Mouse (Mus musculus) gastrocnemius, postnatal 14 days (tissue): ENCODE data around the gene Sumo1. TPM values are rescaled to one million over a fixed set of nuclear protein-coding genes. Genes with fewer than 3 reads are reported as not detected.
"Not testable (repeated sequence)": the region's sequence is repeated elsewhere in the genome, so short reads cannot be mapped to it uniquely, and the experiment has no call there.

Experiments used
- DNase-seq: peaks from one replicate; pipeline ENCODE4 v3.0.0; 2021; ENCODE audit warnings: mixed read lengths
- intact Hi-C: fragments of 180-260 bp; cut with DNase I; formaldehyde crosslinking; loops from one replicate; pipeline ENCODE4 v1.15.1; 2025; ENCODE audit warnings: low total_unique reads
- total RNA-seq, 2 experiments: library from RNA; stranded (reverse); gene quantifications; 2 replicates each; pipeline ENCODE4 v1.2.3; 2021

Gene Sumo1
- total RNA-seq, 2 experiments from 2014 or later: 54.3 to 61.5 TPM

GRCm38 (mm10) chr1:59646502-59646901 is 24.1 kb downstream of the Sumo1 start:
- DNase-seq, intact Hi-C loops: not testable (repeated sequence)

- intact Hi-C loops: no loop called here
- DNase-seq: no peak
Measured at GRCm38 (mm10) chr1:59642488-59642887, 28.1 kb downstream of the Sumo1 start.

DNA sequence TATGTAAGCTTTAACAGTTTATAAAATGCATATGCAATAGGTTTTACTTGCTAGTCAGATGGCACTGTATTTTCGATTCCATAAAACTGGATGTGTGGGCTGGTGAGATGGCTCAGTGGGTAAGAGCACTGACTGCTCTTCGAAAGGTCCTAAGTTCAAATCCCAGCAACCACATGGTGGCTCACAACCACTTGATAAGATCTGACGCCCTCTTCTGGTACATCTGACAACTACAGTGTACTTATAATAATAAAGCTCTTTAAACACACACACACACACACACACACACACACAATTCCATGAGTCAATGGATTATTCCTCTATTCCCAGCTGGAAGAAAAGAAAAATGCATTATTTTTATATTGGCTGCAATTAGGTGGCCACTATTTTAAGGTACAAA is 32.3 kb downstream of the Sumo1 start:
- intact Hi-C loops: no loop called here

DNA sequence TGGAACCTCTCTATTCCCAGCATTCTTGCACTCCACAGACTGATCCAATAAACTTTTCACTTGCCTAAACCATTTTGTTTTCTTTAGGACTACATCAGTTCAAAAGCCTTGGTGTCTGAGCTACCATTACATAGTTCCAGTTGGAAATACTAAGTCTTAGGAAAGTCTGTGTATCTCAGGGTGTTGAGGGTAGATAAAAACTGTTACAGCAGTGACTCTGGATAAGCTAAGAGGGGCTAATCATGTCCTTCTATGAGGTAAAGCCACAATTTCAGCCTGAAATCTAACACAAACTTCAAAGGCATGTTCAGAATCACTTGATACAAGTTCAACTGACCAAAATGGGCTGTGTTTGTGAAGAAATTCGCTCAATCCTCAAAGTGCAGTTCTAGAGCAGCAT is 34.3 kb downstream of the Sumo1 start:
- no peak for DNase-seq
- intact Hi-C loops: no loop called here

More for the DNA sequence above, 32.3 kb downstream of the Sumo1 start:
- no peak for DNase-seq

DNA sequence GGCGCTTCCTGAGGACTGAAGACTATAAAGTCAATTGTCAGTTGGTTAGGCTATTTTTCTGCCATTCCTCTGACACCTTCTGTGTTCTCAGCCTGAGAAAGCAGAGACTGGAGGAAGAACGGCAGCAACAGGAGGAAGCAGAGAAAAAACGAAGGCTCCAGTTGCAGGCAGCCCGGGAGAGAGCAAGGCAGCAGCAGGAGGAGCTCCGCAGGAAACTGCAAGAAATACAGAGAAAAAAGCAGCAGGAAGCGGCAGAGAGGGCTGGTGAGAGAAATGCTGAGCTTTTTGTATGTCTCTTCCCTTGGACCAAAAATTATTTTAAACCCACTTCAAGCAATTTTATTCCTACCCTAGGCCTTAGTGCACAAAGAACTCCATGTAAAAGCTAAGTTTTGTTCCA is 37.6 kb downstream of the Sumo1 start:
- intact Hi-C loops: no loop called here

GRCm38 (mm10) chr1:59631986-59632659 is 38.5 kb downstream of the Sumo1 start:
- intact Hi-C loops: no loop called here
- DNase-seq: no peak

More for the DNA sequence above, 37.6 kb downstream of the Sumo1 start:
- no peak for DNase-seq

DNA sequence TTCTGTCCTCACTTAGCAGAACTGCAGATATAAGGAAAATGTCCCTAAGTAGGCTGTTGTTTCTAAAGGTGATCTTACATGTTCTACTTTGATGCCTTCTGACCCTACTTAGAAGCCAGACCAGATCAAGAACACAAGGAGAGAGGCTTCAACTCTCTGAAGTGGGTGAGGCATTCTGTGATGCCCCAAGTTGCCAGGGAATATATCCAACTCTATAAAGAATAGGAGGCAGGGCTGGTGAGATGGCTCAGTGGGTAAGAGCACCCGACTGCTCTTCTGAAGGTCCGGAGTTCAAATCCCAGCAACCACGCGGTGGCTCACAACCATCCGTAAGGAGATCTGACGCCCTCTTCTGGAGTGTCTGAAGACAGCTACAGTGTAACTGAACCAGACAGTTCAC is 40.3 kb downstream of the Sumo1 start:
- DNase-seq, intact Hi-C loops: not testable (repeated sequence)

- intact Hi-C loops: no loop called here
- no peak for DNase-seq
Measured at GRCm38 (mm10) chr1:59629194-59629593, 41.4 kb downstream of the Sumo1 start.

DNA sequence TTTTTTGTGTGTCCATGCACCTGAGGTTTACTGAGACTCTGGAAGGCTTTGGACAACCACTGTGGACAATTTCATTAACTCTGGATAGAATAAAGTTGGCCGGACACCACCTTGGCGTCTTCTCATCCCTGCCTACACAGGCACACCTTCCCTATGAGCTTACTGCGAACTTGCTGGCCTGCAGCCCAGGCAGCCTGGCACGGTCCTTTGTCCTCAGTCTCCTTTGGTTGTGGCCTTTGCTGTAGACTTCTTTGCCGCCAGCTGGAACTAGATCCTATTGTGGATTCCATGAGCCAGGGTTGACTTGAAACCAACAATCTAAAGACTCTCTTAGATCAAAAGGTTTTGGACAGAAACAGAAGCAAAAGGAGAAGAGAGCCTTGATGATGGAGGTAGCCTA is 45.2 kb downstream of the Sumo1 start:
- no peak for DNase-seq
- intact Hi-C loops: no loop called here

DNA sequence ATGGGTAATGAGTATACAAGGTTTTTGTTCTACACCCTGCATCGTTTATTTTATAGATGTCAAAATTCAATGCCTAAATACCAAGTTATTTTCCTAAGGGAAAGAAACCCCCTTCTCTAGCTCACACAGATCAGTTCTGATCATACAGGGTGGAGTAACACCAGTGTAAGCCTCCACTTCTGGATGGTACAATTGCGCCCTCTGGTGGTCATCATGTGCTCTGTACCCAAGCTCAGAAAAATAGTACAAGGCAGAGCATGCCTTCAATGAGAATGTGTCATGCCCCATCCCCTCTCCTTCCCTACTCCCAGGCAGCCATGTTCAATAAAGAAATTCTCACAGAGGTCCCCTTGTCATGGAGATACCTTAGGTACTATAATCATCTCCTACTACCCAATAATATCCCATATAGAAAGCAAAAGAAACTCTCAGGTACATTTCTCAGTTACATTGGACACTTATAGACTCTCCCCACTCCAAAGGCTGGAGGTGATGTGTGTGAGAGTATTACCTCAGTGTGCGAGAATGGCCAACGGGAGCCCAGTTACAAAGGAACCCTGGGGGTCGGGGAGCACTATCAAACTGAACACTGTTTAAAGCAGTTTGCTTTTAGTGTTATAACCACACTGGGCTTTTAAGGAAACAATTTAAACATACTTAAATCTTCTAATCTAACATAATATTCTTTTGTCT is 47.2 kb downstream of the Sumo1 start:
- intact Hi-C loops: loop anchor here (5.0 kb wide), 1 partner anchor 376 kb away; no protein-coding TSS in a partner anchor
- DNase-seq: peak; percentile 61

- intact Hi-C loops: loop anchor here (5.0 kb wide), 1 partner anchor 302 kb away; no protein-coding TSS in a partner anchor
- no peak for DNase-seq
Measured at GRCm38 (mm10) chr1:59619201-59619600, 51.4 kb downstream of the Sumo1 start.

DNA sequence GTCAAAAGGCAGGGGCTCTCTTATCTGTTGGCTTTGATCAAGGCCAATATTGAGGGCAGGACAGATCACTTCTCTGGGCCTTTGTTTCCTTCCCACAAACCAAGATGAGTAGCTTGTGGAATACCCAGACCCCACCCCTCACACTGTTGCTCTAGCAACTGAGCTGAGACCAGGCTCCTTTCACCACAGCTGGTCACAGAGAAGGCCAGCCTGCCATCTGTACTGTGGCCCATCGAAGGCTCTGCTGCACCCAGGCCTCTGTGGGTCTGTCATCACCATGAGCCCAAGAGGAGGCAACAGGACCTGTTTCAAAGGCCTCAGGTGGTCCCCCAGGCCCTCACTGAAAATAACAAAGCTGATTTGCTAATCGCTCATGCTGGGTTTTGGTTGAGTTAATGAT is 55.6 kb downstream of the Sumo1 start:
- intact Hi-C loops: loop anchor here (5.0 kb wide), 1 partner anchor 298 kb away; no protein-coding TSS in a partner anchor
- no peak for DNase-seq

- intact Hi-C loops: no loop called here
- DNase-seq: peak; percentile 72
Measured at GRCm38 (mm10) chr1:59613795-59614194, 56.8 kb downstream of the Sumo1 start.

DNA sequence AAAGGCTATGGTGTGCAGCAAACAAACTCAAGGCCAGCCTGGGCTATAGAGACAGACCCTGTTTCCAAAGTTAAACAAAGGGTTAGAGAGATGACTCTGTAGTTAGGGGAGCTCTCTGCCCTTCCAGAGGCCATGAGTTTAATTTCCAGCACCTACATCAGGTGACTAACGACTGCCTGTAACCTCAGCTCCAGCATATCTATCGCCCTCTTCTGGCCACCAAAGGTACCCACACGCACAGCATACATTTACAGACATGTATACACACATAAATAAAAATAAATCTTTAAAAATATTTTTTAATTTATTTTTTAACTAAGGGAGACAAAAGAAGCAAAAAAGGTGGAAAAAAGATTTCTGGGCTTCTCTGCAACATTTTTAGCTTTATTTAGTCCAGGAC is 59.7 kb downstream of the Sumo1 start:
- intact Hi-C loops: no loop called here
- no peak for DNase-seq

- DNase-seq: peak; percentile 21
Measured at GRCm38 (mm10) chr1:59609896-59610295, 60.7 kb downstream of the Sumo1 start.

GRCm38 (mm10) chr1:59609458-59609857 is 61.2 kb downstream of the Sumo1 start:
- no peak for DNase-seq
- intact Hi-C loops: no loop called here

More at GRCm38 (mm10) chr1:59609896-59610295, 60.7 kb downstream of the Sumo1 start:
- intact Hi-C loops: no loop called here

DNA sequence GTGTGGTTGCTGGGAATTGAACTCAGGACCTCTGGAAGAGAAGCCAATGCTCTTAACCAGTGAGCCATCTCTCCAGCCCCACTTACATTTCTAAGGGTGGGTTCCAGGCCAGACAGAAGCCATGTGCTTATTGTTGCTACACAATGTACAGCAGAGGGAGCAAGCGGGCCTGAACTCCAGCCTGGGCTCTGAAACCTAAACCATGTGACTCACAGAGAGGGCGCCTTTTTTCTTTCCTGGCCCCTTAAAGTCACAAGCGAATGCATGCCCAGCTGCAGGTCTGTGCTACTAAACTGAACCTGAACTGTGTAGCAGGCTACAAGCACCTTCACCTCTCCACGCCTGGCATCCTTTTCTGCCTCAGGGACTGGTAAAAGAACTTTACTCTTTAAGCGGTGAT is 61.7 kb downstream of the Sumo1 start:
- no peak for DNase-seq
- intact Hi-C loops: no loop called here

DNA sequence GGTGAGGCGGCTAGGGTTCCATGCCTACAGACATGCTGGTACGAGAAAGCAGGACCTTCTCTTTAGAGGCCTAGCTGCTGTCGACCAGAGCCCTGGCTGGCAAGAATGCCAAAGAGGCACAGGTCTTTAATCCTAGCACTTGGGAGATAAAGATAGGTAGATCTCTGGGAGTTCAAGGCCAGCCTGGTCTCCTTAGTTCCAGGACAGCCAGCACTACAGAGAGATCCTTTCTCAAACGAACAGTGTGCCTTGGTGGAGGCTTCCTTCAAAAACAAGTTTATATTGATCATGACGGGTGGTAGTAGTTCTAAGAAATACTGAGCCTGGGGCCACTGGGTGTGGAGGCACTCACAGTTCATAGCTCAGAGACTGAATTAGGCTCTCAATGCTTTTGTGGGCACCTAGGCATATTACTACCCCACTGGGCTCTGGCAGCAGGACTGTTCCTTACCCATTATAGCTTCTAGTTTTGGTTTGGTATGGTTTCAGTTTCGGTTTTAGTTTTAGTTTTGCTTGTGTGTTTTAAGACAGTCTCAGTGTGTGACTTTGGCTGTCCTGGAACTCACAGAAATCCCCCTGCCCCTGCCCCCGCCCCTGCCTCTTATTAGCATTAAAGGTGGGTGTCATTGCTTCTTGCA is 62.4 kb downstream of the Sumo1 start:
- intact Hi-C loops: no loop called here
- DNase-seq: no peak

- no peak for DNase-seq
- intact Hi-C loops: no loop called here
Measured at GRCm38 (mm10) chr1:59607071-59607470, 63.6 kb downstream of the Sumo1 start.

- intact Hi-C loops: no loop called here
- DNase-seq: no peak
Measured at GRCm38 (mm10) chr1:59606479-59606878, 64.2 kb downstream of the Sumo1 start.
